Mouse (Mus musculus) T-helper 1 cell (primary cell): ENCODE results near the gene Mroh2b.

Experiments used
- in situ Hi-C: fragments of 300-600 bp; cut with MboI, MseI; formaldehyde crosslinking; loops from one replicate; pipeline ENCODE4 v1.15.1; 2025; ENCODE audit warnings: high pct_unique_total_duplicates

The Mroh2b gene

GRCm38 (mm10) chr15:4898437-4898836 is at the start of gene Mroh2b:
Mroh2b (plus strand) TSS chr15:4898737.
- in situ Hi-C loops: no loop called here

- in situ Hi-C loops: no loop called here
Observed at GRCm38 (mm10) chr15:4850015-4850414, 48.5 kb upstream of the Mroh2b start.

- in situ Hi-C loops: no loop called here
Observed at GRCm38 (mm10) chr15:4894962-4895361, 3.6 kb upstream of the Mroh2b start.

- in situ Hi-C loops: no loop called here
Observed at GRCm38 (mm10) chr15:4934731-4935130, 36.2 kb downstream of the Mroh2b start.

- in situ Hi-C loops: no loop called here
Observed at GRCm38 (mm10) chr15:4973355-4973754, 74.8 kb downstream of the Mroh2b start.

- in situ Hi-C loops: no loop called here
Observed at GRCm38 (mm10) chr15:5002903-5003302, 104.4 kb downstream of the Mroh2b start.

- in situ Hi-C loops: no loop called here
Observed at GRCm38 (mm10) chr15:5003503-5004196, 105.1 kb downstream of the Mroh2b start.

GRCm38 (mm10) chr15:5009644-5010107 is 111.1 kb downstream of the Mroh2b start:
- in situ Hi-C loops: no loop called here
